Mouse (Mus musculus): Measurements from ENCODE around the gene Gpbp1. TPM values are rescaled to one million over a fixed set of nuclear protein-coding genes. Genes with fewer than 3 reads are reported as not detected.
A peak's percentile ranks its signal among the peaks of the same experiment; 100 is the strongest.

Gpbp1 gene
- polyA plus RNA-seq, 1 experiment = 3.7 TPM

DNA sequence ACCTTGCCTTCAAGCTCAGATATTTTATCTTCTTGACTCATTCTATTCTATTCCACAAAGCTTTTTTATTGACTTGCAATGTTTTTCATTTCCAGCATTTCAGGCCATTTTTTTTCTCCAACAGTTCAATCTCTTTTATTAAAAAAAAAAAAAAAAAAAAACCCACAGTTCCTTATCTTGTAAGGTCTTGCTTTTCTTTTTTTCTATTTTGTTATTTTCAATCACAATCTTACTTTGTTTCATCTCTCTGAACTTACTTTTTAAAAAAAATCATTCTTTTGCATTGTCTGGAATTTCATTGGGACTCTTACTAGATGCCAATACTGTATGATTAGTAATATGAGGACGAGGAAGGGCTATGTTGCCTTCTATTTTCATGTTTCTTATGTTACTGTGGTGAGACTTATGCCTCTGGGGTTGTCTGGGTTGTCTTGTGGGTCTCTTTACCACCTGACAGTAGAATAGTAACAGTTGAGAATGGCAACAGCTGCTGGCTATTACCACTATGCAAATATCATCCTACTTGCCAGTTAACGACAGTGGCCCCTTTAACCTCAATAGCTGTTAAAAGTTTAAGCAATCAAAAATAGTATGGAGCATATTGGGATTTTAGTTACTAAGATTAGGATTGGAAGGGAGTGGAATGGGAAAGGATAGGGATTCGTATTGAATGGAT is 19.2 kb downstream of the Gpbp1 start:
- TF ChIP-seq GATA1 (IDR thresholded peaks at IDR 0.05; ENCODE audit: borderline replicate concordance, low read length) (no peak), FLI1 (IDR thresholded peaks at IDR 0.05; ENCODE audit: low read length) (no peak)
- no peaks in the 10 kb centered on the region for H3K27me3 ChIP-seq (replicated peaks)
- H3K4me3 ChIP-seq (replicated peaks) = no peak overlapping the region
- H3K4me1 ChIP-seq = peaks cover 53% of the 10 kb centered on the region
- no peaks in the 10 kb centered on the region for H3K9me3 ChIP-seq
- peaks cover 40% of the 10 kb centered on the region for H3K36me3 ChIP-seq (replicated peaks; ENCODE audit: low read length)

GRCm38 (mm10) chr13:111467350-111467749 is 22.6 kb downstream of the Gpbp1 start:
- H3K27me3 ChIP-seq (replicated peaks) = no peaks in the 10 kb centered on the region
- H3K36me3 ChIP-seq (replicated peaks; ENCODE audit: low read length) = peaks cover 60% of the 10 kb centered on the region
- H3K4me1 ChIP-seq = peaks cover 51% of the 10 kb centered on the region
- H3K9me3 ChIP-seq = no peaks in the 10 kb centered on the region
- no peak for TF ChIP-seq GATA1 (IDR thresholded peaks at IDR 0.05; ENCODE audit: borderline replicate concordance, low read length)
- no peak for TF ChIP-seq FLI1 (IDR thresholded peaks at IDR 0.05; ENCODE audit: low read length)
- no peak overlapping the region for H3K4me3 ChIP-seq (replicated peaks)

DNA sequence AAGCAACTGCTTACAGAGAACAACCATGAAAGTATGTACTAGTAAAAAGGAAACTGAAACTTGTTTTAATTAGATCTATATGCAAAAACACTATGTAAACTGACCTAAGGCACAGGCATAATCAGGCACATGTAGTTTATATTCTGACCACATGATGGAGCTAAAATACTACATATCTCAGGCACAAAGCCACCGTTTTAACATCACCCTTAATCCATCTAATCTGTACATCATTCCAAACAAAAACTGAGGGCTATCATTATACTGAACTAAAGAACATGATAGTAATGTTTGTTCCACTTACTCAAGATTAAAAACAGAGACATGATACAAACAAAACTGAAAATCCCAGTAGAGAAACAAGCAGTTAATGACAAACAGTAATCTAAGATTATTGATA is 28.5 kb downstream of the Gpbp1 start:
- H3K27me3 ChIP-seq (replicated peaks) = no peaks in the 10 kb centered on the region
- peaks cover 44% of the 10 kb centered on the region for H3K36me3 ChIP-seq (replicated peaks; ENCODE audit: low read length)
- no peak overlapping the region for H3K4me3 ChIP-seq (replicated peaks)
- H3K4me1 ChIP-seq = peaks cover 71% of the 10 kb centered on the region
- TF ChIP-seq FLI1 (IDR thresholded peaks at IDR 0.05; ENCODE audit: low read length) = no peak
- TF ChIP-seq GATA1 (IDR thresholded peaks at IDR 0.05; ENCODE audit: borderline replicate concordance, low read length) = no peak
- no peaks in the 10 kb centered on the region for H3K9me3 ChIP-seq

- no peak overlapping the region for H3K4me3 ChIP-seq (replicated peaks)
- H3K4me1 ChIP-seq = peaks cover 66% of the 10 kb centered on the region
- peaks cover 27% of the 10 kb centered on the region for H3K36me3 ChIP-seq (replicated peaks; ENCODE audit: low read length)
- no peak for TF ChIP-seq GATA1 (IDR thresholded peaks at IDR 0.05; ENCODE audit: borderline replicate concordance, low read length)
- no peak for TF ChIP-seq FLI1 (IDR thresholded peaks at IDR 0.05; ENCODE audit: low read length)
- H3K9me3 ChIP-seq = no peaks in the 10 kb centered on the region
- H3K27me3 ChIP-seq (replicated peaks) = no peaks in the 10 kb centered on the region
Observed at GRCm38 (mm10) chr13:111456790-111457189, 33.1 kb downstream of the Gpbp1 start.

DNA sequence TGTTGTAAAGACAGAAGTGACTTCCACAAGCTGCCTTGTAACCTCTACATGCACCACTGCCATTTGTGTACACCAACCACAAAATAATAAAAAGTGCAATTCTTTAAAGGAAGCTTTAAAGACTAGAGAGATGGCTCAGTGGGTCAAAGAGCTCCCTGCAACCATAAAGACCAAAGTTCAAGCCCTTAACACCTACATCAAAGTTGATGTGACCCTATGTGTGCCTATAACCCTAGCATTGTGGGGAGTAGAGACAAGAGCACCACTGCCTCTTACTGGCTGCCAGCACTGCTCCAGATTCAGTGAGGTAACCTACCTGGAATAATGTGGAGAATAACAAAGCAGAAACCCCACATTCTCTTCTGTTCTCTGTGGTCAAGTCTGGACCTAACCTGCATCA is 45.6 kb downstream of the Gpbp1 start:
- H3K9me3 ChIP-seq = no peaks in the 10 kb centered on the region
- peaks cover 63% of the 10 kb centered on the region for H3K36me3 ChIP-seq (replicated peaks; ENCODE audit: low read length)
- H3K4me3 ChIP-seq (replicated peaks) = no peak overlapping the region
- TF ChIP-seq FLI1 (IDR thresholded peaks at IDR 0.05; ENCODE audit: low read length) (no peak), GATA1 (IDR thresholded peaks at IDR 0.05; ENCODE audit: borderline replicate concordance, low read length) (no peak)
- peaks cover 10% of the 10 kb centered on the region; the same call in 1 of the 2 replicates for H3K4me1 ChIP-seq
- H3K27me3 ChIP-seq (replicated peaks) = no peaks in the 10 kb centered on the region

GRCm38 (mm10) chr13:111431174-111431573 is 58.7 kb downstream of the Gpbp1 start:
- H3K4me1 ChIP-seq = peaks cover 10% of the 10 kb centered on the region; the same call in 1 of the 2 replicates
- TF ChIP-seq FLI1 (IDR thresholded peaks at IDR 0.05; ENCODE audit: low read length) = no peak
- TF ChIP-seq GATA1 (IDR thresholded peaks at IDR 0.05; ENCODE audit: borderline replicate concordance, low read length) = no peak
- no peak overlapping the region for H3K4me3 ChIP-seq (replicated peaks)
- no peaks in the 10 kb centered on the region for H3K9me3 ChIP-seq
- H3K36me3 ChIP-seq (replicated peaks; ENCODE audit: low read length) = peaks cover 91% of the 10 kb centered on the region
- H3K27me3 ChIP-seq (replicated peaks) = no peaks in the 10 kb centered on the region

DNA sequence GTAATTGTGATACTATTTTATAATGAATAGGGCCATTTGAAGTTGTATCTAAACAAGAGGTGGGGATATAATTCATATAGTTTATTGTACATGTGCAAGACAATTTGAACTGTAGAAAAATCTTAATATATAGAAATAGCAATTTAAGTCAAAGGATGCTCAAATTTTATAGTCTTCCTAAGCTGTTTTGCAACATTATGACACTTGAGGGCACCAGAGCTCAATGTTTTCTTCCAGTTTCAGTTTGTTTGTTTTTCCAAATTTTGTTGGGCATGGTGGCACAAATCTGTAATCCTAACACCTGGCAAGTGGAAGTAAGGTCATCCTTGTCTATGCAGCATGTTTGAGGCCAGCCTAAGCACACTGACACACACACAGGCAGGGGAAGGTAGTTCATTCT is 68.6 kb downstream of the Gpbp1 start:
- H3K27me3 ChIP-seq (replicated peaks) = no peaks in the 10 kb centered on the region
- H3K4me3 ChIP-seq (replicated peaks) = peak overlapping the region; percentile 51
- TF ChIP-seq FLI1 (IDR thresholded peaks at IDR 0.05; ENCODE audit: low read length) = no peak
- no peak for TF ChIP-seq GATA1 (IDR thresholded peaks at IDR 0.05; ENCODE audit: borderline replicate concordance, low read length)
- H3K9me3 ChIP-seq = no peaks in the 10 kb centered on the region
- peaks cover 37% of the 10 kb centered on the region for H3K36me3 ChIP-seq (replicated peaks; ENCODE audit: low read length)
- peaks cover 13% of the 10 kb centered on the region for H3K4me1 ChIP-seq

- TF ChIP-seq GATA1 (IDR thresholded peaks at IDR 0.05; ENCODE audit: borderline replicate concordance, low read length) = no peak
- TF ChIP-seq FLI1 (IDR thresholded peaks at IDR 0.05; ENCODE audit: low read length) = no peak
- Histone ChIP-seq H3K4me3 (replicated peaks) (no peak overlapping the region), H3K36me3 (replicated peaks; ENCODE audit: low read length) (peaks cover 19% of the 10 kb centered on the region), H3K27me3 (replicated peaks) (no peaks in the 10 kb centered on the region), H3K9me3 (no peaks in the 10 kb centered on the region), H3K4me1 (peaks cover 24% of the 10 kb centered on the region)
Observed at GRCm38 (mm10) chr13:111418087-111418486, 71.8 kb downstream of the Gpbp1 start.

GRCm38 (mm10) chr13:111413156-111413555 is 76.8 kb downstream of the Gpbp1 start:
- Histone ChIP-seq H3K36me3 (replicated peaks; ENCODE audit: low read length) (no peaks in the 10 kb centered on the region), H3K9me3 (no peaks in the 10 kb centered on the region), H3K27me3 (replicated peaks) (no peaks in the 10 kb centered on the region), H3K4me3 (replicated peaks) (no peak overlapping the region), H3K4me1 (peaks cover 36% of the 10 kb centered on the region)
- TF ChIP-seq GATA1 (IDR thresholded peaks at IDR 0.05; ENCODE audit: borderline replicate concordance, low read length) (no peak), FLI1 (IDR thresholded peaks at IDR 0.05; ENCODE audit: low read length) (no peak)

GRCm38 (mm10) chr13:111410831-111411230 is 79.1 kb downstream of the Gpbp1 start:
- H3K4me3 ChIP-seq (replicated peaks) = peak overlapping the region; percentile 62
- no peaks in the 10 kb centered on the region for H3K36me3 ChIP-seq (replicated peaks; ENCODE audit: low read length)
- H3K9me3 ChIP-seq = no peaks in the 10 kb centered on the region
- TF ChIP-seq FLI1 (IDR thresholded peaks at IDR 0.05; ENCODE audit: low read length) (no peak), GATA1 (IDR thresholded peaks at IDR 0.05; ENCODE audit: borderline replicate concordance, low read length) (no peak)
- peaks cover 29% of the 10 kb centered on the region for H3K4me1 ChIP-seq
- H3K27me3 ChIP-seq (replicated peaks) = peaks cover 3% of the 10 kb centered on the region
